Mouse (Mus musculus): ENCODE measurements at regions not wholly inside any gene's neighbourhood (a gene's known extent, or its start where the extent isn't known, plus 50 kb on each side); places are given as distances from the start of the nearest gene placed in this dataset.

- TF ChIP-seq CTCF (IDR thresholded peaks at IDR 0.05; ENCODE audit: control insufficient read depth, insufficient read depth, low read length) (no peak), POLR2A (IDR thresholded peaks at IDR 0.05; ENCODE audit: borderline replicate concordance, control insufficient read depth, low read depth, low read length) (no peak)
Observed at GRCm38 (mm10) chr12:16035551-16035950, 218.8 kb upstream of the Trib2 start.
